Mouse (Mus musculus) ovary, adult 10 weeks (tissue): Measurements from ENCODE around the gene Nhsl2. TPM values are rescaled to one million over a fixed set of nuclear protein-coding genes. Genes with fewer than 3 reads are reported as not detected.

Experiments
- polyA plus RNA-seq: library from polyadenylated mRNA; stranded (reverse); fragments of 350-450 nt; fragmentation: Illumina TruSeq; extraction: RNeasy Lipid Tissue Mini Kit (QIAGEN cat#74804); gene quantifications from one replicate; pipeline ENCODE4 v1.2.3, GENCODE M21; 2014

Nhsl2 gene
- 18.7 TPM for polyA plus RNA-seq

DNA sequence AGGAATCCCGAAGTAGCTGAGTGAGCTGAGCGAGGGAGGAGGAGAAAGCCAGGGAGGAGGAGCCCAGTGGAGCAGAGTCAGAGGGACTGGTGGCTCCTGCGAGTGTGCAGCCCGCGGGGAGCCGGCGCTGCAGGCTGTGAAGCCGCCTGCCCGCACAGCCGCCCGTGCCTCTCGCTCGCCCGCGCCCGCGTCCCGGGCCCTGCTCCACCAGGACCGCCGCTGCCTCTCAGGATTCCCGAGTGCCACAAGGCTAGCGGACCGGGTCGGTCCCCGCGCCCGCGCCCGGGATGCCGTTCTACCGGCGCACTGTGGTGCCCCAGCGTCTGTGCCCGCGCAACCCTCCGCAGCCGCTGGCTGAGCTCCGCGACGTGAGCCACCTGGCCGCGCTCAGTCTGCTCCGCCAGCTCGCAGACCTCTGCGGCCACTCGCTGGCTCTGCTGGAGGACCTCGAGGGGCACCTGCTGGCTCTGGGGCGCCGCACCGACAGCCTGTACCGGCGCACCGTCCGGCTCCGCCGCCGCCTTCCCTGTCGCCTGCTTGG lies at the start of gene Nhsl2:
Gene Nhsl2, plus strand, starts transcription at position 105 of the 541 bp plus-strand sequence.

DNA sequence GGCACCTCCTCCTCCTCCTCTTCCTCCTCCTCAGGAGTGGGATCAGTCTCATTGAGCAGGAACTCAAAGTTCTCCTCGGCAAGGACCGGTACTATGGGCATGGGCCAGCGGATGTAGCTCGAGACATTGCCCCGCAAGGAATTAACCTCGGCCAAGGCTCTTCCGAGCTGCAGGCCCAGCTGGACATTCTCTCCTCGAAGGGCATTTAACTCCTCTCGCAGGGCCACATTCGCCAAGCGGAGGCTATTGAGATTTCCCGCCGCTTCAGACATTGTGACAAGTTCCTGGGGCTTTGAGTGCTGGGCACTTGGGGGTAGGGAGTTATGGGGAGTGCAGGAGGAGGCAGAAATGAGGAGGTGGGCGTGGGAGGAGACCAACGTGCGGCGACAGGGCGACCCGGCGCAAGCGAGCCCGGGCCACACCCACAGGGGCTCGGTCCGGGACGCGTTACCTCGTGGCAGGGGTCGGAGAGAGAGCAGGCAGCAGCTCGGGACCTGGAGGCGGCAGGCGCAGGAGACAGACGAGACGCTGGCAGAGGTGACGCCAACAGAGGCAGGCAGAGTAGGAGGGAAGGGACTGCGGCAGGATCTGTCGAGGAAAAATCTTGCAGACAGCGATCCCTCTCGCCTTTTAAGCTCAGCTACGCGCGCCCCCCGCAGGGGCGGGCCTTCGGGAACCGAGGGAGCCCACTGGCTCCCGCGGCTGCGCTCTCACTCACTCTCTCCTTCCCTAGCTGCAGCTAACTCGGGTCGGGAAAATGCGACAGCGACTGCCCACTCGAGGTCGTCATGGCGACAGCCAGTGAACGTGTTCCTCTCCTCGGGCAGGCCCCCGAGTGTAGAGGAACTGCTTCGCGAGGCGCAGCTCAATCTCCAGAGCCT lies 221.6 kb downstream of the Nhsl2 start, which contains the start of gene Rtl5:
Gene Rtl5, minus strand, starts transcription at position 714 of the 881 bp plus-strand sequence.

DNA sequence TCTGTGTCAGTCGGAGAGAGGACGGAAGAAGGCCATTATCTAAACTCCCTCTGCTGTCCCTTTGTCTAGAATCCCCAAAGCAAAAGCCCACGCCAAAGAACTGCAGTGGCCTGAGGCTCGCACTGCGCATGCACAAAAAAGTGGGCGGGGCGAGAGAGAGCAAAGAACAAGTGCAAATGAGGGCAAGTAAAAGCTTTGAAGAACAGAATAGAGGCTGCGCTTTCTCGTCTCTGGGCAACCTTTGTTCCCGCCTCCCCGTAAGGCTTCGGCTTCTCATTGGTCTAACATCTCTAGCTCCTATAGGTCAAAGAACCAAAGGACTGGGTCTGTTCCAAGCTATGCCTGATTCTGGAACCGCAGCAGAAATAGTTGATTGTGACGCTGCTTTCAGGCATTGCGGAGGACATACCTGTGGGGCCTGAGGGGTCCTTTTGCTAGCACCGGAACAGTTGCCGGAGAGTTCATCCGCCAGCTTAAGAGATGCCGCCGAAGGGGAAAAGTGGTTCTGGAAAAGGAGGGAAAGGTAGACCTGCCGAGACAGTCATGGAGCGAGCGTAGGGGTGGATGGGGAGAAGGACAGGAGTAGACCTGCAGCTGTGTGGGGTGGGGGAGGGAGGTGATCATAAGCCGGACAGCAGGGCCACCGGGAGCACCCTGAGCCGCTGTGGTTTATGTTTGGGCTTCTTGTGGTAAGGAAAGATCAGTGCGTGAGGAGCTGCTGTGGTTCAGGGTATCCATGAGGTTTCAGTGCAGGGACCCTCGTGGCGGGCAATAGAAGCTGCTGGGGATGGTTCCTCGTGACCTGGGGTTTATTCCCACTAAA lies 270.1 kb downstream of the Nhsl2 start, which contains the start of gene Pin4:
Gene Pin4, plus strand, starts transcription at position 406 of the 823 bp plus-strand sequence.

Other genes with a start within 250 kb of the Nhsl2 start
- 206 TPM for gene Ogt, start 209.3 kb upstream of the Nhsl2 start, polyA plus RNA-seq
- not detected for gene Cxcr3, start 115.1 kb upstream of the Nhsl2 start, polyA plus RNA-seq
- gene Gm4779, start 55.0 kb upstream of the Nhsl2 start, polyA plus RNA-seq = not detected
- not detected for gene 8030474K03Rik, start 54.7 kb upstream of the Nhsl2 start, polyA plus RNA-seq
- 1.1 TPM for gene Rtl5, start 221.9 kb downstream of the Nhsl2 start, polyA plus RNA-seq